Mouse (Mus musculus) testis, postnatal 14 days (tissue): ENCODE measurements around the gene Sult1c1.
"Not testable (repeated sequence)": the region's sequence is repeated elsewhere in the genome, so short reads cannot be mapped to it uniquely, and the experiment has no call there.

Source experiments
- DNase-seq: peaks from one replicate; pipeline ENCODE4 v3.0.0; 2021; ENCODE audit warnings: low spot score

Sult1c1 gene

DNA sequence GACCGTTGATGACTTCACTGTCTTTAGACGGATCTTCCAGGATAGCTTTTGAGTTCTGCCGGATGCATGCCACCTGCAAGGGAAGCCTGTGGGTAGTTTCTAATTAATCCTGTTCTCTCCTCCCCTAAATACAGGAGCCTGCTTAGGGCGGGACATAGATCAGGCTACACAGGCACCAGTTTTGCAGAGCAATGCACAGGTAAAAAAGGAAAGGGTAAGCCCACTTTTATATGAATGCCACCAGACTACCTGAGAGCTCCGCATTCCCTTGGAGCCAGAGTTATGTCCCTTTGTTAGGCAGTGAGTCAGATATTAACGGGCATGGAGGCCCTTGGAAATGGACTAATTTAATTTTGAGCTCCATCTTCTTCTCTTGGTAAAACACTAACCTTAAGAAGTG, at the start of gene Sult1c1:
Sult1c1 (minus strand) TSS at position 101 of the 400 bp plus-strand sequence.
- DNase-seq, result no peak

DNA sequence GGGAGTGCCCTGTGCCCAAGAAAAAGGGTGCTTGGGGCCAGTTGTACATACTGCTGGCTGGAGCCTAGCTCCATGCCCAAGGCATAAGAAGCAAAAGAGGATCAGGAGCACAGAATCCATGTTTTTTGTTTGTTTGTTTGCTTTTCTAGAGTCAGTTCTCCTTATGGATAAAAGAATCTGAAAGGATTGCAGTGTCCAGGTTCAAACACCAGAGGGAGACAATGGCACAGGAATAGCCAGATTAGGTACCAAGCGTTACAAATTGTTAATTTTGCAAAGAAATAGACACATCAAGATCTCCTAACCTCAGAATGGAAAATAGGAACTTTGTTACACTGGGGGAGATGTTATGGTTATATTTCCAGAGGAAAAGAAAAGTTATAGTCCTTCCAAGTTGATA, 23.7 kb upstream of the Sult1c1 start:
- no peak for DNase-seq

DNA sequence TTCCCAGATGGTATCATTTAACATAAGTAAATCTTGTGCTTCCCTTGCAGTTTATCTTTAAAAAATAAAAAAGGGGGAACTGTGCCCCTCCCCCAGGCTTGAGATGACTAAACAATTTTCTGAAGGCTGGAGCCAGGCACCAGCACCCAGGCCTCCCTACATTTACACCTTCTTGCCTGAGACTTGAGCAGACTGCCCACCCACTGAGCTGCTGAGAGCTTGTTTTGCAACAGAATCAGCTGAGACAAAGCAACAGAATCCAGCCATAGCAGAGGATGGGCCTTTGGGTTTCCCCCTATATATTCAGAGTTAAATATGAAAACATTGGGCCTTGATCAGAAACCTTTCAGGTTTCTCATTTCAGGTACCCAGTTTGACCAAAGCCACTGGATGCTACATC, 20.7 kb upstream of the Sult1c1 start:
- no peak for DNase-seq

DNA sequence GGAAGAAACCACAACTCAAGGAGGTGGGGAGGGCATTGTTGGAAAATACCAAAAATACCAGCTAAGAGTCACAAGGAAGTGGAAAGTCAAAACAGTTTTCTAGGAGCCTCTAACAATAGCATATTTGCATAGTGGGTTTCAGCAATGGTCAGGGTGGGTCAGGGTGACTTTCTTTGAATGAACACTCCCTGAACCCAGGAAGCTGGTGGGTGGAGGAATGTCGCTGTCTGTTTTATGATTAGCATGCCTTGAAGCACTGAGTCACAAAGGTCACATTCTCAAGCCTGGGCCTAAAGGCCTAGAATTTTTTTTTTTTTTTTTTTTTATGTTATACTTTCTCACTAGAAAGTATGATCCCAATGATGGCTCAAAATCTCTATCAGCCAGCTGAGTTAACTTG, 20.1 kb upstream of the Sult1c1 start:
- DNase-seq, result not testable (repeated sequence)

DNA sequence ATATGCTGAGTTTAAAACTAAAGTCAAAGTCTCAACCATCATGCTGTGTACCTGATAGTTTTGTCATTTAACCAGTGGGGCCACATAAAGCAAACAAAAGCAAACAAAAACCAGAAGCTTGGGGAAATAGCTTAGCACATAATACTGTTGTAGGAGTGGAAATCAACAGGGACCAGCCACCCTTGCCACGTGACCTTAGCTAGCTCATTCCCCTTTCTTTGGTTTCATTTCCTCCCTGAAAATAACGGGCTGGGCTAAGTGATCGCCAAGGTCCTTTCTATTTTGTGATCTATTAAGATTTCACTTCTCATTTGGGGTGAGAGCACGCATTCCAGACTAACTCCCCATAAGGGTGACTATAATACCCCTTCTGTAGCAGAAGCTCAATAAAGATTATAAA, 13.0 kb upstream of the Sult1c1 start:
- no peak for DNase-seq

DNA sequence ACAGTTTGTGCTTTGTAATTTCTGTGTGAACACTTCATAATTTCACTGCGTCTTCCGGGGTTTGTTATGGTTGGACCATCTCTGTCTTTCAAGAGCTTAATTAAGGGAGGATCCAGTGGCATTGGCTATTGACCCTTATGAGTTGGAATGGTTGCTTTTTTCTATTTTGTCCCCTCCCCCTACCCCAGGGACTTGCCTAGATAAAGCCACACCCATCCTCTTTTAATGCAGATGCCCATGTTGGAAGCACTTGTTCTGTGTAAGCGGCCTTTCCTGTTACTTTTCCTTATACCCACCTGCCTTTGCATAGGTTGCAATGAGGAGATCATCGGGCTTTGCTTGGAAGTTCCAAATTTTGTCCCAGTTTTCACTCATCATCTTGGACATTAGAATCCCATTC, 16.9 kb downstream of the Sult1c1 start:
- no peak for DNase-seq

DNA sequence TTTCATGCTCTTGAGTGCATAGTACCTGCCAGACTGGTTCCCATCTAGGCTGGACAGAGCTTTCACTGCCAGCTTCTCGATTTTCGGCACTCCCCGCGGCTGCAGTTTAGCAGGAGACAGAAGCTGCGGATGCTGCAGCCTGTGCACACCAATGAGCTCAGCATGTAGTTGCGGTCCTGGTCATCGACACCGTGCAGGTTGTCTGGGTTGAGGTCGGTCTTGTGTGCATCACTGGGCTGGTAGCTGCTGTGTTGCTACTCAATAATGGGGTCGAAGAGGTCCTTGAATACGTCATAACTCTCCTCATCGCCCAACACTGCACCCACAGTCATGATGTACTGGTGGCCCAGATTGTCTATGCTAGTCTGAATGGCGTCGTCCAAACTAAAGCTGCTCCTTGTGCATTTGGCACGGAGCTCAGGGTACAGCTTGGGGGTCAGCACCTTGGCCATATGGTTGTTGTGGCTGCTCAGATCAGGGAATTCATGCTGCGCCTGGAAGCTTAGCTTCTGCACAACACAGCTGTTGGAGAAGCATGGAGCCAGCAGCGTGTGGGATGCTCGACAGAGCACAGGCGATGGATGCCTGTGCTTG, 48.8 kb downstream of the Sult1c1 start:
- DNase-seq, result no peak

DNA sequence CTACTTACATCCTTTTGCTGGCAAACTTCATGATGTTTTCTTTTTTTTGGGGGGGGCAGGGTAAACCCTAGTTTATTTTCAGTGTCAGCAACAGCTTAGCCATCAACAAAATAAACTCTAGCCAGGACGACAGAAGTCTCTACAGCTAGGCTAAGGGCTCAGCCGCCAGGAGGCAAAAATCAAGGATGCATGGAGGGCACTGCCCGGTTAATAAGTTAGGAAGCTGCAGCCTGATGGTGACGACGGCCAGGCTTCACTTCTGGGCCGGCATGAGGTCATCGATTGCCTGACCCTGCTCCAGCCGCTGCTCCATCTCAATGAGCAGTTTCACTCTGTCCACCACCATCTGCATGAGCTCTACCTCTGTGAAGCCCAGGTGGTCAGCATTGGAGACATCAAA, 49.7 kb downstream of the Sult1c1 start:
- no peak for DNase-seq
